Mouse (Mus musculus) adrenal gland, adult 2 months (tissue): ENCODE measurements around the gene Ccm2. TPM values are rescaled to one million over a fixed set of nuclear protein-coding genes. Genes with fewer than 3 reads are reported as not detected.

Source experiments
- DNase-seq: peaks from one replicate; pipeline ENCODE4 v3.0.0; 2021
- polyA plus RNA-seq: library from polyadenylated mRNA; depleted of rRNA; stranded (reverse); fragments of >200 nt; gene quantifications from 2 replicates; pipeline ENCODE4 v1.2.3, GENCODE M21; 2012
- total RNA-seq, 2 experiments: library from RNA; stranded (reverse); gene quantifications; 2 replicates each; pipeline ENCODE4 v1.2.3; 2021

Ccm2 gene
- total and polyA plus RNA-seq, 3 experiments = 38.8 to 48.1 (median 47.9) TPM

DNA sequence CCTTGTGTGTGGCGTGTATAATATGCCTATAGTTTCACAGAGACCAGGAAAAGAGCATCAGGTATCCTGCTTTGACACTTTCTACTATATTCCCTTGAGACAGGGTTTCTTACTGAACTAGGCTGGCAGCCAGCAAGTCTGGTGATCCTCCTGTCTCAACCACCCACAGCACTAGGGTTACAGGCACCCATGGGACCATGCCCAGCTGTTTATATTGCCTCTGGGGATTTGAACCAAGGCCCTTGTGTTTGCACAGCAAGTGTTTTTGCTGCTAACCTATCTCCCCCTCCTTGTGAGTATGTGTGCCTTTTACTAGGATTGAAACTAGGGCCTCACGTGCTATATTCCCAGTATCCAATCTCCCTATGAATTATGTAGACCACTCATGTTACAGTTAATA, 34.9 kb downstream of the Ccm2 start:
- no peak for DNase-seq

DNA sequence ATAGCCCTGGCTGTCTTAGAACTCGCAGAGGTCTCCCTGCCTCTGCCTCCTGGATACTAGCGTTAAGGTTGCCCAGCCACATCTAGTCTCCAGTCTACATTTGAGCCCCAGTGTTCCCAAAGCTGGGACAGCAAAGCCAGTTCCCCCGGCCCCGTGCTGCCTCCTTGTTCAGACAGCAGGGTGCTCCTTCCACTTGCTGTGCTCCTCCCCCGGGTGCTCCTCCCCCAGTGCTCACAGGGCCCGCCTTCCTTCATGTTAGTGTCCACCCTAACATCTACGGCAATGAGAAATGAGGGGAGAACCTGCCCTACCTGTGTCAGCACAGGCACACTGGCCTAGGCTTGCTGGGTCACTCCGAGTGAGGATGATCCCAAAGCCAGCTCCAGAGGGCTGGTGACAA, 39.1 kb downstream of the Ccm2 start:
- no peak for DNase-seq

DNA sequence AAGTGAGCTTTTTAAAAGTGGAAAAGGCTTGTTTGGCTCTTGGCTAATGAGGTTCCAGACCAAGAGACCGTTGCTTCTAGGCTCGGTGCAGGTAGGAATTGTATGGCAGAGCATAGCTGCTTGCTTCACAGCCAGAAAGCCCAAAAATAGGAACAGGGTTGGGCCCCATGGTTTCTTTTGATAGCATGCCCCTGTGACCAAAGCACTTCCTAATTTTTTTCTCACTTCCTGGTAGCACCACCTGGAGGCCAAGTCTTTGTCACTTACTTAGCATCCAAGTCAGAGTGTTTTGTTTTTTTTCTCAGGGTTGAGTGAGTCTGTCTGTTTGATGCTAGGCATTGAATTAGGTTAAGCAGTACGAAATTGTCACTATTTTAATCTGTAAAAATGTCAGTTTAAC, 40.0 kb downstream of the Ccm2 start:
- no peak for DNase-seq

DNA sequence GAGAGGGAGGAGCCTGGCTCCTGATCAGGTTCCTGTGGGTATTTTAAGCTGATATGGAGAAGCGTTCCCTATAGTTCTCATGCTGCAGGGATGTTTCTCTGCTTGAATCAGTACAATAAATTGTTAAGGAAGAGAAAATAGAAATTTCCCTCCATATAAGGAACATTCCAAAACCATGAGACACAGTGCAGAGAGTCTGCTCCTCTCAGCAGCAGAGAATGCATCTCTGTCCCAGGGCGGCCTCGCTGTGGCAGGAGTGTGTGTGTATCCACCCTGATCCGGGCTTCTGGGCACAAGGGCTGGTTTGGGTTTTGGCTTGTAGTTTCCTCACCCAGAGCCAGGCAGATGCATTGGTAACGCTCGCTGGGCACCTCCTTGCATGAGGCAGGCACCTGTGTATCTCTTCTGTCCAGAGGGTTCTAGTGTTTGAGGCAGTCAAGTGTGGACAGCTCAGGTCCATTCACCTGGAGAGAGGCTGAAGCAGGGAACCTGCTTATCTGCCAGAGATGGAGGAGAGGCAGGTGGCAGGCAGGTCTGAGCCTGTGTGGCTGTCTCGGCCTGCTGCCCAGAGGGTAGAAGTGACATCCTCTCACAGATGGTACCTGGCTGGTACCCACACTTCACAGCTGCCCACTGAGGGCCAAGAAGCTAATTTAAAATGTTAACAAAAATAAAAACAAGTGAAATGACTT, 40.7 kb downstream of the Ccm2 start:
- DNase-seq = no peak

DNA sequence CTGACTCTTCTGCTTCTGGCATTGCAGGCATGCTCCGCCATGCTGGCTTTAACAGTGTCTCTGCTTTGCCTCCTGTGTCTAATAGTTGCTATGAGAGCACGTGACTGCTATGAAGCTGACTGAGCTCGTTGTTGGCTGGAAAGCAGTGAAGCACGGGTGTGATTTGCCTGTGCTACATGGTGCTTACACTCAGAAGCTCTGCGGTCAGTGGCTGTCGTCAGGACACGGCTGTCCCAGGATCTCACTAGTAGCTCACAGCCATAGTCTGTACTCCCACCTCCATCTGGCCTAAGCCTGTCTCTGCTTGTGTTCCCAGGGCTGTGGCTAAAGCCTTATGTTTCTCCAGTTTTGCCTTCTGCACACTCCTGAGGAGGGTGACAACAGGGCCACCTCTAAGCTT, 41.6 kb downstream of the Ccm2 start:
- DNase-seq = no peak

DNA sequence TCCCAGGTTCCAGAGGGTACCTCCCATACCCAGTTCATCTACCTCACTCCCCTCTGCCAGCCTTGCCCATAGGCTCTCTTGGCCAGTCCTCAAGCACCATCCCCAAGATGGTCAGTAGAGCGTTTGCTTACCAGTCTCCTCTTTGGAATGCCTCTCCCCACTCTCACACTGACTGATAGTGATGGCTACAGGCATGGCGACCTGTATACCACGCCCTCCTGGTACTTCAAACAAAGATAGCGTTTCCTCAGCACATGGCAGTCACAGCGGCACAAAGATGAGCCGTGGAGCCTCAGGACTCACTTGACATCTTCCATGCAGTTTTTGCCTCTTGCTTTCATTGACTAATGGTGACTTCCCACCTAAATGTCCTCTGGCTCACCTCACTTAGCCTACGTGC, 43.2 kb downstream of the Ccm2 start:
- DNase-seq = no peak

DNA sequence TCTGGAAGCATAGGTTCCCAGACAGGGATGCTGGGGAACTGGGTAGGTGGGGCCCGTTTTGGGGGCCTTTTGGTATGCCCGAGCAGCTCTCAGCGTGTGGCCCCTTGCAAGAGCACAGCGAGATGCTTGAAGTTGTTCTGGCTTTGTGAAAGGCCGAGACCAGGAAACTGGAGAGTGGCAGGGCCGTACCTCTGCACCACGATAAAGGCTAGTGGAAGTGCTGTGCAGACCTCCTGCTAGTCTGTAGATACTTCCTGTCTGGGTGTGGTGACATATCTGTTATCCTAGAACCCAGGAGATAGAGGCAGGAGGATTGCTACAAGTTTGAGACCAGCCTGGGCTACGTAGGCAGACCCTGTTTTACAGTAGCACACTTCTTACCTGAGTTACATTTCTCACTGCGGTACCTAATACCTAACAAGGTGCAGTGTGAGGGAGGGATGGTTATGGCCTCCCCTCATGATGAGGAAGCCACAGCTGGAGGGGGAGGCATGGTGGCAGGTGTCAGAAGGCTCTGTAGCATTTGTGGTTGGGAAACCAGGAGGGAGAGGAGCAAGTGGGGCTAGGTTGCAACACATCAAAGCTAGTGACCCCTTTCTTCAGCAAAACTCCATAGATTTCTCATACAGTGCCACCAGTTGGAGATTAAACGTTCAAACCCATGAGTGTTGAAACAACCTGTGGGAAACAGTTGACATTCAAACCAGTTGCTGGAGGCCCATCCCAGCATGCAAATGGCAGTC, 44.4 kb downstream of the Ccm2 start:
- no peak for DNase-seq

DNA sequence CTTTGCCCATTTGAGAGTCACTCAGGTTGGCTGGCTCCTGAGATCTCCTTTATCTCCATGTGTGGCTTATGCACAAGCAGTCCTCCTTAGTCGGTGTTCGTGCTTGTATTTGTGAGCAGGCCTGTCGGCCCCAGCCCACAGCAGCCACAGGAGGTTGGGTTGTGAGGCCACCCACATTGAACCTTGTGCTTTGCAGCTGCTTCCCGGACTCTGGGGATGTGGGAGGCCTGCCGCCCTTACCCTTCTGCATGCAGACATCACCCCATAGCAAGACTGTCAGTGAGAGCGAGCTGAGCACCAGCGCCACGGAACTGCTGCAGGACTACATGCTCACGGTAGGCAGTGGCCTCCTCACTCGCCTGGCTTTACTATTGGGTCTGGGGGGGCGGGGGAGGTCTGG, 46.7 kb downstream of the Ccm2 start:
- no peak for DNase-seq

DNA sequence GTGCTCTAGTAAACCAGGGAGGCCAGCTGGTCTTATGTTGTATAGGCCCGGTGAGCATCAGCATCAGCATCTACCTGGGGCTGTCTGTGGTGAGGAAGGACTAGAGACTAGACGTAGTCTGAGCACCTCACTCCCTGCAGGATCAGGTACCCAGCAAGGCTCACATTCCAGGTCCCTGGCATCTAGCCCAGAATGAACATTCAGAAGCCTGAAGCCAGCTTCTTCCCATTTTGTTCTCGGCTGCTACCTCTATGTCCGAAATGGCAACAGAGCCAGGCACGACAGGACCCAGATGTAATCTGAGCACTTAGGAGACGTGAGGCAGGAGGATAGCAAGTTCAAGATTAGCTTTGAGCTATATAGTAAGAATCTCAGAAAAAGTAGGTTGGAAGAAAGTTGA, 48.2 kb downstream of the Ccm2 start:
- no peak for DNase-seq

DNA sequence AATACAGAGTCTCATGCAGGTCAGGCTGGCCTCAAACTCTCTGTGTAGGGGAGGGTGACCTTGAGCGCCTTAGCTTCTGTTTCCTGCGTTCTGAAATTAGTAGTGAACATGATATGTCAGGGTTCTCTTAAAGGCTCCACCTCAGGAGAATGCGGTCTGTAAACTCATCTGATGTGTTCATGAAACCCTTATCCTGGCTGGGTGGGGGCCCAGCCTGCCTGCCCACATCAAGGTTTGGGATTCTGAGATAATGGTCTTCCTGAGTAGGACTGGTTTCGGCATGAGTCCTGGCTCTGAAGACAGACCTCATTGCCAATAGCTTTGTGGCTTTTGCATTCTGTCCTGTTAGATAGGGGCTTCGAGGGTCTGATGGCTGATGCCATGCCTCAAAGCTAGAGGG, 48.7 kb downstream of the Ccm2 start:
- no peak for DNase-seq

DNA sequence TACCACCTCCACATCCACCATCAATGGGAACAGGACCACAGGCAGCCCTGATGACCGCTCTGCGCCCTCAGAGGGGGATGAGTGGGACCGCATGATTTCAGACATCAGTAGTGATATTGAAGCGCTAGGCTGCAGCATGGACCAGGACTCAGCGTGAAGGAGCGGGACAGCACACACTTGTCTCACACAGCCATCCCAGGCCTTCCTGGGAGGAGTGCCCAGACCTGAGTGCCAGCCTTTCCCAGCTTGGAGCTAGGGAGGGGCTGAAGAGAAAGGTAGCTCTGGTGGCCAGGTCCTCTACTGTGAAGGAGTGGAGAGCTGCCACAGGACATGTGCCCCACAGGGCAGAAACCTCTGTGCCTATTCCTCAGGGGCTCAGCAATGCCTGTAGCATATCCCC, 49.5 kb downstream of the Ccm2 start:
- no peak for DNase-seq

DNA sequence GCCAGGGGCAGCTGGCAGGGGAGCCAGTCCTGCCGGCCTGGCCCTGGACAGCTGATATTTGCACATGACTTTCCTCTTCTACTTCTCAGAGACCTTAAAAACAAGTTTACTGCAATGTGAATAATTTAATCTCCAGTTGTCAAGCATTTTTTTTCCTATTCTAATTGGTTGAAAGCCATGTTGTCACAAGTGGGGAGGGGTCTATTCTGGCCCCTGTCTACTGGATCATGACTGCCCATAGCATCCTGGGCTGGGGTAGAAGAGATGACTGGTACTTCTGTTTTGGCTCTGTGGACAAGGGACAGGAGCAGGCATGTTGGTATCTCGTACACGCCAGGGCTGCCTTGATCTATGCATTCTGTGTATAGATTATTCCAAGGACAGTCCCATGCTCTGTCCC, 49.9 kb downstream of the Ccm2 start:
- DNase-seq = no peak

DNA sequence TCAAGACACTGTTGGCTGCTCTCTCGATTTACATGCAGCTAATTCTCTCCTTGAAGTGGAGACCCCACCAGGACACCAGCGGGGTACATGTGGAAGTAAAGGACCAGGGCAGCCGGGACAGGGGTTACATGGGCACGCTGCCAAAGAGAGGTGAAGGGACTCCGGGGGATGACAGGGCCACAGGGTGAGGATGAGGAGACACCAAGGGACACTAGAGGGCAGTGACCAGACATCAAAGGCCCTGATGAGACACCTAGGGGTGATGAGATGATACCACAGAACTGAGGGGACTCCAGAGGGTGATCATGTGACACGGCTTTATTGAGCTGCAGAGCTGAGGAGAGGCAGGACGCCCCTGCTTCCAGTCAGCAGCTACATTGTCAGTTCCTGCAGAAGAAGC, 50.8 kb downstream of the Ccm2 start:
- DNase-seq = no peak

DNA sequence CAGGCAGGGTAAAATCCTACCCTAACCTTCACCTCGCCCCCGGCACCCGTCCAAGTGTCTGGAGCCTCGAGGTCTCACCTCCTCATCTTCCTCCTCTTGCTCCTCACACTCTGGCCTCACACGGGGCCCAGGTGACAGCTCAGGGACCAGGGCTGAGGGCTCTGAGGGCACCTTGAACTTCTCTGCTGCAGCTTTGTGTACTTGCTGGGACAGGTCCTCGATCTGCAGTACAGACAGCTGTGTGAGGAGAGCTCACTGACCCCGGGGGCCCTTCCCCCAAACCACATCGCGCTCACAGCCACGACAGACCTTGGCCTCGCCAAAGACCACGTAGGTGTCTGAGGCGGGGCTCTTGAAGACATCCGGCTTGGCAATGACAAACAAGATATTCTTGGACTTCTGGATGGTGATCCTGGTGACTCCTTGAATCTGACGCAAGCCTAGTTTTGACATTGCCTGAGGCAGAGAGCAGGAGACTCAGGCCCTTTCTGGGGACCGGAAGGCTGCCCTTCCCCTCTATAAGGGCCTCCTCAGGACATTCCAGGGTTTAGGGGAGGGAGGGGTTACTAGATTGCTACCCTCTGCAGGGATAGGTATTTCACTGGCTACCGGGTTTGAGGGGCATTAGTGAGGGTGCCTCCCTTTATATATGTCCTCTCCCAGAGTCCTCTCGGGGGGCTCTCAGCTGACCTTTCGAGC, 51.7 kb downstream of the Ccm2 start:
- DNase-seq = no peak

DNA sequence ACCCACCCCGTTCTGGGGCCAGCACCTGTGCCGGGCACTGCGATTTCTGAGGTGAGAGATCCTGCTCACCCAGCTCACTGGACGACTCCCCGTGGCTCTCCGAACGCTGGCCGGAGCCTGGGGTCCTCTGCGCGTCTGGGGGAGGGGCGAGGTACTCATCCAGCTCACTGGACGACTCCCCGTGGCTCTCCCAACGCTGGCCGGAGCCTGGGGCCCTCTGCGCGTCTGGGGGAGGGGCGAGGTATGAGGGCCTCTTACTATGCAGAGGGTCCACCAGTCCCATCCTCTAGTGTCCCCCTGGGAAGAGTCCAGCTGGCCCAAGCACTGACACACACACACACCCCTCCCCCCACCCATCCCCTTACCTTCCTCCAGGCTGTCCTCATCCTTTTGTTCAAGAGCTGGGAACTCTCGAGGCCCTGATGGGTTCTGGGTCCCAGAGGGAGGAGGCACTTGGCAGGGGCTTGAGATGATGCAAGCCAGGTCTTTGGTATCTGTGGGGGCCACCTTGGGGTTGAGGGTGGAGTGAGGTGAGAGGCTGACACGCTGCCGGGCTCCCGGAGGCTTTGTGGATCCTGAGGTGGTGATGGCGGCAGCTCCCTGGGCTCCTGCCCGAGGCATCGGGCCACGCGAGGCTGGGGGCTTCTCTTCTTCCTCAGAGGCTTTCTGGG, 52.5 kb downstream of the Ccm2 start:
- no peak for DNase-seq

DNA sequence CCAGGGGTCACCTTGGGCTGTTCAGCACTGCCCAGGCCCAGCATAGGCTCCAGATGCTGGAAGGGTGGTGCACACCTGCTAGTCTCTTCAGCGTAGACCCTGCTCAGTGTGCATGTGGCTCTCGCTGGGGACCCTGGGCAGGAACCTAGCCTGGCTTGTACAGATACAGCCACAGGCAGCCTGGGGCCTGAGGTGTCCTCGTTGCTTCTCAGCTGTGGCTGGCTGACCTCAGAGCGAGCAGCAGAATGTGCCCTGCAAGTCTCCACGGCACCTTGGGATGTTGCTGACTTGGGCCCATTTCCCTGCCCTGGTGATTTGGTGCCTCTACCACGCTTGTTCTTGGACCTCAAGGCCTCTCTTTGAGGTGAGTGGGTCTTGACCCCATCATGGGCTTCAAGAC, 53.1 kb downstream of the Ccm2 start:
- peak; percentile 43 for DNase-seq

DNA sequence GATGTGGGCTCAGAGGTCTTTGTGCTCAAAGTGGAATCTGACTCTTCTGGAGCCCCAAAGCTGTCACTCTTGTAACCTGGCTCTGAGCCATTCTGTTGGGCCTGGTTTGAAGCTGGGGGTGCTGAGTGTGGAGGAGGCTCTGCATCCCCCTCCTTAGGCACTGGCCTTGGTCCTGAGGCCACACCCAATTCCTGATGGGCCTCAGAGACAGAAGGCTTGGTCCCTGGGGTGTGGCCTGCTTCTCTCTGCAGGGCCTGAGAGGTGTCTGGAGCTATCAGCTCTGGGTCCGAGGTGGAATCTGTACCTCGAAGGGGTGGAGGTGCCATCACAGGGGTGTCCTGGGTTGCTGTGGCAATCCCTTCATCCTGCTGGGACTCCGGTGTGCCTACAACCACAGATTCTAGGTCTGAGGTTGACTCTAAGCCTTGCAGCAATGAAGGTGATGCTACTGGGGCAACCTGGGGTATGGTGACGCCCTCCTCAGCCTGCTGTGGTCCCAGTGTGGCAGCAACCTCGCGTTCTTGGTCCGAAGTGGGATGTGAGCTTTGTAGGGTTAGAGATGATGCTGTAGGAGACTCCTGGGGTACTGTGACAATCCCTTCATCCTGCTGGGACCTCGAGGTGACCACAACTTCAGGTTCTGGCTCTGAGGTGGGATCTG, 53.7 kb downstream of the Ccm2 start:
- no peak for DNase-seq

DNA sequence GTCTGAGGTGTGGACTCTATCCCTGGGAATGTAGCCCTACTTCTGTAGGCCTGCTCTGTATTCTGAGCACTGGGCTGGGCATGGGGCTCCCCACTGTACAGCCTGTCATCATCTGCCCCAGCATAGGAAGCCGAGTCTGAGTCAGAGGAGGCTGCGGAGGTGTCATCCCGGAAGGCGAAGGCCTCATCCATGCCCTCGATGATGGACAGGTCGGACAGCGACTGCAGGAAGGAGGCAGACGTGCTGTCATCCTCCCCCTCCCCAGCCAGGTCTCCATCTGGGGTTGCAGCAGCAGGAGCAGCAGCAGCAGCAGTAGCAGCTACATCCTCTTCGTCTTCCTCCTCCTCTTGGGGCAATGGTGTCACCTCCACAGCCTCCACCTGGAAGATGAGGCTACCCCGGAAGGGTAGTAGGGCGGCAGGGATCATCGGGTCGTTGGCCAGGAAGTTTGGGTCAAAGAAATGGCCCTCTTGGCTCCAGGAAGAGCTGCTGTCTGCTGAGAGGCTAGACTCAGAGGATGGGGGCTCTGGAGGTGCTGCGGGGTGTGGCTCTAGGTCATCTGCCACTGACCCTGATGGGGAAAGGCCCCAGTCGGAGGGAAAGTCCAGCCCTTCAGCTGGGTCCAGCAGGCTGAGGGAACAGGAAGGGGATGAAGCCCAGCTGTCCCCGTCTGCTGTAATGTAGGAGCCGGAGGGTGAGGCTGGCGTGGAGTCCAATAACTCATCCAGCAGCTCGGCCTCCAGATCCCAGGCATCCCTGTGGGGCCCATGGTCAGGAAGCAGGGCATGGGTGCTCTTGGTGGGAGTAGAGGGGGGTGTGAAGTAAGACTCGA, 55.2 kb downstream of the Ccm2 start:
- DNase-seq = no peak

DNA sequence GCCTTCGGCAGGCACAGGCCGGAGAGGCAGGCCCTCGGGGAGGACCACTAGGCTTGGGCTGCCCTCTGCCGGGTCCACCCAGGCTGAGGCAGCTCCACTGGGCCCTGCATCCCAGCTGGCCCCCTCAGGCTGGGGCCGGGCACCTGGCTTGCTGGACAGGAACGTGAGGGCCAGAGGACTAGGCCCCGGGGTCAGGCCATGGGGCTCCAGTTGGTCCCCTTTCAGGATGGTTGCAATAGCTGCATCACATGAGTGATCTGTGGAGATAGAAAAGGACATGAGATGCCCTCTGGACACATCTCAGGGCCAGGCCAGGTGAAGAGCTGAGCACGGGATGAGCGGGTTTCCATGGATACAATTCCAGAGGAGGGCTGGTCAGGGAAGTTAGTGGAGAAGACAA, 56.0 kb downstream of the Ccm2 start:
- no peak for DNase-seq

DNA sequence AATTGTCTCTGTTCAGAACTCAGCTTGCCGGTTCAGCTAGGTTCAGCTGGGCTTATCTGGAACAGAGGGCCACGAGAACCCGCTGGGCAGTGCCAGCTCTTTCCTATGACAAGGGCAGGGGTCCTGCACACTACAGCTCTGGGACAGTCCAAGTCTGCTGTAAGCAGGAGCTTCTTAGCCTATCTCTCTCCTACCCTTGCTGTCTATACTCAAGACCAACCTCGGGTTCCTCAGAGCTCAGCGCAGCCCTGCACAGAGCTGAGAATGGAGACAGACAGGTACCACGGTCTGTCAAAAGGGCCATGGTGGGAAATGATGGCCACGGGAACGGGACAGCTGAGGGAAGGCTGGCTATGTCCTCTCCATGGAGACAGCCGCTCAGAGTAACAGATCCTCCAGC, 56.5 kb downstream of the Ccm2 start:
- no peak for DNase-seq

DNA sequence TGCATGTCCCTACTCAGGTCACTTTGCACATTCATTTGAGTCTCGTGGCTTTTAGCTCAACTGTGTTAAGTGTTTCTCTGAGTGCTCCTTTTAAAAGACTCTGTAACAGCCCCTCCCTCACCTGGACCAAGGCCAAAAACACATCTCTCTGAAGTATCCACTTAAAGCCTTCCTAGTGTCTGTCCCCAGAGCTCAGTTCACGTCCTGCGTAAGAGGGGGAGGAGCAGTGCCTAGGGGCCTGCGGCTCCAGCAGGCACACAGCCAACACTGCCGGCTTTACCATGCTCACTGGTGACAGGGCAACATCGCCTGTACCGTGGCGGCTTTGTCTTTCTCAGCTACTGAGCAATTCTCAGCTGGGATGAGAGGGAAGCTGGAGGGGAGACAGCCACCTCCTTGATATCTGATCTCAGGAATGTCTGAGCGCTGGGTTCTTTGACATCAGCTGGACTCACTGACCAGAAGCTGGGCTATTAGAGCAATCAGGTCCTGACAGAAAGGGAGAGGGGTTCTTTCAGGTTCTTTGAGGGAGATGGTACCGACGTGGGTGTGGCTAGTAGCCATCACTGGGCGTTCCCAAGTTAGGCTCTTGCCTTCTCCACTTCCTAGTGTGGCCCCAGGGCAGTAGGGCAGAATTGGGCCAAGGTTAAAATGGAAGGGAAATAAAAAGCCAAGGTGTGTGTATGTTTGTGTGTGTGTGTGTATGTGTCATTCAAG, 57.4 kb downstream of the Ccm2 start:
- DNase-seq = peak; percentile 47
